Mouse (Mus musculus): Measurements from ENCODE around the gene Hoxd4.

Gene Hoxd4

DNA sequence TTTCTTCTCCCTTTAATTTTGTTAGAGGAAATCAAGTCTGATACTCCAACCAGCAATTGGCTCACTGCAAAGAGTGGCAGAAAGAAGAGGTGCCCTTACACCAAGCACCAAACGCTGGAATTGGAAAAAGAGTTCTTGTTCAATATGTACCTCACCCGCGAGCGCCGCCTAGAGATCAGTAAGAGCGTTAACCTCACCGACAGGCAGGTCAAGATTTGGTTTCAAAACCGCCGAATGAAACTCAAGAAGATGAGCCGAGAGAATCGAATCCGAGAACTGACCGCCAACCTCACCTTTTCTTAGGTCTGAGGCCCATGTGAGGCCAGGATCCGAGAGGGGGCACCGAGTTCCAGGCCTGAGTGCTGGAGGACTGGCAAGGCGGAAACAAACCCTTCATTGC is 17.7 kb upstream of the Hoxd4 start:
- DNase-seq = peak; percentile 70

DNA sequence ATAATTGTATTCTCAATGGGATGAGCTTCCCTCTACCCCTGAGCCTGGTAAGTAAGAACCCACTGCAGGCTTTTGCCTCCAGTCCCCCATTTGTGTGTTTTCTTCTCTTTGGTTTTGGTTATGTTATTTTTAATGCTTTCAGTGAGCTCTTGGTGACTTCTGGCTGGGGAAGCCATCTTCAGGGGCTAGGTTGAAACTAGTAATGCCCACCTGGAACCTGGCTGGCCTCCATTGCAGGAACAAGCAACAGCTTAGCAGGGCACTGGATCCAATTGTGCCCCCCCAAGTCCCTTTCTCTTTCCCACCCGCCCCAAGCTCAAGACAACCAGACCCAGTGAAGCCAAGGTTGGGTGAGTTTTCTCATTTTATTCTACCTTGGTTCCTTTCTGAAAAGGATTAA is 16.3 kb upstream of the Hoxd4 start:
- DNase-seq = no peak

DNA sequence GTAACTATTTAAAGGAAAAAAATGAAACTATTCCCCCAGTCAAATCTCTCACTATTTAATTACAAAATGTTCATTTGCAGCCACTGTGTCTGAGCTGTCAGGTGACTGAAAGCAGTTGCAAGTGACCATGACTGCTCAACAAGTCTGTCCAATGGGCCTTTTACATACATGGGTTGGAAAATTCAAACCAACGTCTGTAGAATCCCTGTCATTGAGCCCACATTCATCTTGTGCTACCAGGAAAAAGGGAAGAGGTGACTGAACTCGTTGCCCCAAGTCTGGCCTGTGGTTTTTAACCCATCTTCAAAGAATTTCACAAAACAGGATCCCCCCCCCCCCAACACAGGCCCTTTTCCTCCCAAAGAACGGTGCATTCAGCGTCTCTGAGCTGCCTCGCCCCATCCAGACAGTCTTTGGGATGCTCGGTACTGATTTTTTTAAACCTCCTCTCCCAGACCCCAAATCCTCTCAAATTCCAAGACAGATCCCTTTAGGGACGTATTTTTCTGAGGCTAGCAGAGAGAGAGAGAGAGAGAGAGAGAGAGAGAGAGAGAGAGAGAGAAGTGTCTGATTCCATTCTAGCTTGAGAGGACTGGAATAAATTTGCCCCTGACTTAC is 15.8 kb upstream of the Hoxd4 start:
- DNase-seq = no peak

DNA sequence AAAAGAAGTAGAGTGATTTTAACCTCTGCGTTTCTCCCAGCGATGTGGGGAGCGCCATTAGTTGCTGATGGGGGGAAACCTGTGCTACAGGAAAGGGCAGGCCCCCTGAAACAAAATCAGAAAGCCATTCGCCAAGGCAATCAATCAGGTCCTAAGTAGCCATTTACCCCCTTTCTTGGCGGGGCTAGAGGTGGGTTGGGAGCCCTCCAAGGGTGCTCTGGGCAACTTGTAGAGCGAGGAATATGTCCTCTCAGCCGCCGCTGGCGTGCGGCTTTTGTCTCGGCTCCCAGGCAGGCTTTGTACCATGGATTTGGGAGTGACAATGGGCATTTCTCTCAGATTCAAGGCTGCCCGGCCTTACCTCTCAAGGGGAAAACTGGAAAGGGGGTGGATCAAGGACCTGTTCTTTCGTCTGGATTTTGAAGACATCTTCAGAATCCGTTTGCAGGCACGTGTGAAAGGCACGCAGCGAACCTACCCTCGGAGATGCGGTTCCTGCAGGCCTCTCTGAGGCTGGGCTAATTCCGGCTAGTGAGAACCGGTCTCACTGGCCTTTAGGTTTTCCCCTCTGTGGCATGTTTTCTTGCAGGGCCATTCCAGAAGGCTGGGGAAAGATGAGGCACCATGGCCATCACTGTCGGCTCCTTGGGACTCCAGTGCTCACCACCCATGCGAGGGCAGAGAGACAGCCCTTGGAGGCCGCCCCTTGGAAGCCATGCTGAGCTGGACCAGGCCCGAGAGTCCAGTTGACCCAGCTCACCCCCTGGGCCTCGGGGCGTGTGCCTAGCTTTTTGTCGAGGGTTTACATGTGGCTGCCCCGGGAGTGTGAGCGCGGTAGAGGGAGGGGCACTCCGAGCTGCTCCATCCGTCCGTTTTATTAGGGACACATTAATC is 15.0 kb upstream of the Hoxd4 start:
- DNase-seq = peak; percentile 53

DNA sequence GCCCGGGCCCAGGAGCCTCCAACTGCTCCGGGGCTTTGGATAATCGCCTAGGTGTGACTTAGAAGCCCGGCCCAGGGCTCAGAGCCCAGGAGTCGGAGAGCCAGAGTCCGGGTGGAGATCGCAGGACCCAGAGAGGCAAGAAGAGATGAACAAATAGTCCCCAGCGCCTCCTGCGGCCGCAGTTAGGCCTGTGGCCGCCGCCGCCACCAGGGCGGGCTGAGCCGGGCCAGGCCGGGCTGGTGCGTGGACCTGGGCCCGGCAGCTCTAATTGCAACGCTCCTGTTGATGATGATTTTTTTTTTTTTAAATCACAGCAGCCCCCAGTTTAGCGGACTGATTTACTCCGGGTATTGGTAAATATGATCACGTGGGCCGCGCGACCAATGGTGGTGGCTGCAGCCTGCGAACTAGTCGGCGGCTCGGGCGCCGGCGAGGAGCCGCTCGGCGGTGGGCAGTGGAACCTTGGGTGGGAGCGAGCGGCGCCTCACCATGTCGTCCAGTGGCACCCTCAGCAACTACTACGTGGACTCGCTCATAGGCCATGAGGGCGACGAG is 14.1 kb upstream of the Hoxd4 start, which contains the start of gene Hoxd9:
Hoxd9 (plus strand) TSS at position 161 of the 555 bp plus-strand sequence.
- peak; percentile 87 for DNase-seq

DNA sequence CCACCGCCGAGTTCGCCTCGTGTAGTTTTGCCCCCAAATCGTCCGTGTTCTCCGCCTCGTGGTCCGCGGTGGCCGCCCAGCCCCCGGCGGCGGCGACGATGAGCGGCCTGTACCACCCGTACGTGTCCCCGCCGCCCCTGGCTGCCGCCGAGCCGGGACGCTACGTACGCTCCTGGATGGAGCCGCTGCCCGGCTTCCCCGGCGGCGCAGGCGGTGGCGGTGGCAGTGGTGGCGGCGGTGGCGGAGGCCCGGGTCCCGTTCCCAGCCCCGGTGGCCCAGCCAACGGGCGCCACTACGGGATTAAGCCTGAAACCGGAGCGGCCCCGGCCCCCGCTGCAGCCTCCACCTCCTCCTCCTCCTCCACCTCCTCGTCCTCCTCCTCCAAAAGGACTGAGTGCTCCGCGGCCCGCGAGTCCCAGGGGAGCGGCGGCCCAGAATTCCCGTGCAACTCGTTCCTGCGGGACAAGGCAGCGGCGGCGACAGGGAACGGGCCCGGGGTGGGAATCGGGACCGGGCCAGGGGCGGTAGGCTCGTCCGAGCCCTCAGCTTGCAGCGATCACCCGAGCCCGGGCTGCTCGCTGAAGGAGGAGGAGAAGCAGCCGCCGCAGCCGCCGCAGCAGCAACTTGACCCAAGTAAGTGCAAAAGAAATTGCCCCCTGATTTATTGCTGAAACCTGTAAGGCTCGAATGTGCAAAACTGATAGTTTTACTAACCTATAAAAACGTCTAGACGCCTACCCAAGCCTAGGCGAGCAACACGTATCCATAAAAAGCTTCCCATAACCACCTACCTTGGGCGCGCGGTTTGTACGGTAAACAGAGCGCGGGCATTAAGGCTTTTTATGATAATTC is 13.3 kb upstream of the Hoxd4 start:
- no peak for DNase-seq

DNA sequence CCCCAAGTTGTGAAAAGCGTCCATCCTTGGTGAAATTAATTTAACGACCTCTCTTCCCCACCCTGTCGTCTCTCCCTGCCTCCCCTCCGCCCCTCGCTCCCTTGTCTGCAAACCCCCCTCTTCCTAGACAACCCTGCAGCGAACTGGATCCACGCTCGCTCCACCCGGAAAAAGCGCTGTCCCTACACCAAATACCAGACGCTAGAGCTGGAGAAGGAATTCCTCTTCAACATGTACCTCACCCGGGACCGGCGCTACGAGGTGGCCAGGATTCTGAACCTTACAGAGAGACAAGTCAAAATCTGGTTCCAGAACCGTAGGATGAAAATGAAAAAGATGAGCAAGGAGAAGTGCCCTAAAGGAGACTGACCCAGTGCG is 12.7 kb upstream of the Hoxd4 start:
- DNase-seq = no peak

DNA sequence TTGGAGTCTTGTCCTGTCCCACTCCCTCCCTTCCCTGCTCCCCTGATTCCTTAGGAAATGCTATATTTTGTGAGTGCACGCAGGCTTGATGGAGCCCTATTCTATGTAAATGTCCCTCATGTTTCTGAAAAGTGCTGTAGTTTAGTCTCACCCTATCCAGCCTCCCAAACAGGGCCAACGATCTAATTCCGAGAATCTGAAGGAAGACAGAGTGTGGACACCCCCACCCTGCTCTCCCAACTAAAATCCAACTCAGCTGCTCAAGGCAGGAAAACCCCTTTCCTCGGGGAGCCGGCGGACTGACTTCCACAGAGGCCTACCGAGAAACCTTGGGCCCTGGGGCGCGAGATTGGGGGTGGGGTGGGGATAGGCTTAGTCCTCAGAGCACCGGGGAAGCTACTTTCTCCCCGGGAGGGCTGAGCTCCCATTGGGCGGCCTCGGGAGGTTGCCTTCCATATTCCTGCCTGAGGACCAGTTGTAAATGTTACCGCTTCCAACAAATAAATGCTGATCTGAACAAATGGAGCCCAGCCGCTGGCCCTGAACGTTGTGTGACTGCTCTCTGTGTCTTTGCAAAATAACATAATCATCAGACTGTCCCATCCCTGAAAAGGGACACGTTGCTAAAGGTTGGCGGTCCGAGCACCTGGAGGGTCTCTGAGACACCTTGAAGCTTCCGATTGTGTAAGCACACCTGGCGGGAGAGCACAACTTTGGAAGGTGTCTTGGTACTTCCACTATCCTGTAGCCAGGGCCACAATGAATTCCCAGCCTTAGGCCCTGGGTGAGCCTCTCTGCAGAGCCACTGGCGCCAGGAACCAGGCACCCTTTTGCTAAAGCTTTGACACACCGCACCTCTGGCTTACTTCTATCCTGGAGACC is 11.8 kb upstream of the Hoxd4 start:
- no peak for DNase-seq

DNA sequence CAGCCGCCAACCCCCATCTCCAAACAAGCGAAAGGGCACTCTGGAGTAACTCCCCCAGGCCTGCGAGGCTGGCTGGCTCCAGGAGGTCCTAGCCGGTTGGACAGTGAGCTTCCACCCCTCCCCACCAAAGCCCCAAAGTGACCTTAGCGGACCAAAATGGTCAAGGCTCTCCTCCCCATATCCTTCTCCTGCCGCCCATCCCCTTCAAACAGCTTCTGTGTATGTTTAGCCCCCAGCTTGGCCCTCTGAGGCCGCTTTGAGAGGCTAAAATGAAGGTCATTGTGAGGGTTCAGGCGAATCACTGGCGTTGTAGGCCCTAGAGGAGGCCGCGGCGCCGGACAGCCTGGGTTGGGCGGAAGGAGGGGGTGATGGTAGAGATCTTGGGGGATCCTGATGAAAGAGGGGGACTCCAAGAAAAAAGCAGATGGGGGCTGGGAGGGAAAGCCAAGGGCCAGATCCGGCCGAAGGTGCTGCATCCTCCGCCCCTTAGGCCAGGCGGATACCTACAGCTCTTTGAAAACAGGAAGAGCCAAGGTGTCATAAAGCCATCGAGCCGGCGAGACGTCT is 11.1 kb upstream of the Hoxd4 start:
- DNase-seq = peak; percentile 79

DNA sequence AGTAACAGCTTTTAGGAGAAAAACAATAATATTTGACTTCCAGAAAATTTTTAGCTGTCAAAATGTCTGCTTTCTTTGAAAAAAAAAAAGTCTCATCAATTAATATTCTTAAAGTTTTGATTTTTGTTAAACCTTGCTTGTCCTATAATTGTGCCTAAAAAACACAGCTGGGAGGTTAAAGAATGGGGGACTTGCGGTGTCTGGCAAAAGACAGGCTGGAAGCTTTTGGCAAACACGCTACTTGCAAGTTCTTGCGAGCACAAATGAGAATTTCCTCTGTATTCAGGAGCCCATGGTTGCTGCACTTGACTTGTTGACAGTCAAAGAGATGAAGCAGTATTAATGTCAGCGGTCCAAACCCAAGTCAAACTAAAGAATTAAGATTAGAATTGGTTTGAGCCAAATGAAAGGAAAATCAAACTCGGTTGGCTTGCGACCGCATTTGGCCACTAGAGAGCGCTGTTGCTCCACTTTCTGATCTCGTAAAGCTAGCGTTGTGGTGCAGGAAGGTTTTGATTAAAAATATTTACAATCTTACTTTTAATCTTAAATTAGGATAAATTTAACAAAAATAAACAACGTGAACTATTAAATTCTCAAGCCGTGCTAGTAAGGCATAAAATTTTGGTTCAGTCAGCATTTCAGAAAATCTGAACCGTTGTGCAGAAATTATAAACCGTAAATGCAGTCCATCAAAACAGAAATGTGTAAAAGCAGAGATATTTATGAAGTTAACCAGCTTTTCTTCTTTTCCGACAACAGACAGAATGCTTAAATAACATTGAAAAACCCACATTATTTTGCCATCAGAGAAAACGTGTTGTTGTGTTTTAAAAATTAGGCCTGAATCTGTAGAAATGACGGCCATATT is 9.5 kb upstream of the Hoxd4 start:
- DNase-seq = peak; percentile 73

DNA sequence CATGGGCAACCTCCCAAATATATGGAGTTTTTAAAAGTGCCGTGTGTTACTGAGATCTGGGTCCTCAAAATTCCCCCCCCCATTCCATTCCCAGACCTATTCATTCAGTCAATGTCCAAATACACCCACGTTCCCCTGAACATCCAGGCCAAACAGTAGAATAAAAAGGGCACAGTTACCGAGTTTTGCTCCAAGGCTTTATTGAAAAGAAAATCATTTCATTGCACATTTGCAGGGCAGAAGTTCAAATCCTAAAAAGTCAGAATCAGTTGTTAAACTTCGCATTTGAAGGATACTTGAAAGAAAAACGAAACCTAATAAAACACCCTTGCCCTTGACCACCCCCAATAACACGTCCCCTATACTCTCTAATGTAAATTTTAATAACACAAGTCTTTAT is 8.9 kb upstream of the Hoxd4 start:
- DNase-seq = no peak

DNA sequence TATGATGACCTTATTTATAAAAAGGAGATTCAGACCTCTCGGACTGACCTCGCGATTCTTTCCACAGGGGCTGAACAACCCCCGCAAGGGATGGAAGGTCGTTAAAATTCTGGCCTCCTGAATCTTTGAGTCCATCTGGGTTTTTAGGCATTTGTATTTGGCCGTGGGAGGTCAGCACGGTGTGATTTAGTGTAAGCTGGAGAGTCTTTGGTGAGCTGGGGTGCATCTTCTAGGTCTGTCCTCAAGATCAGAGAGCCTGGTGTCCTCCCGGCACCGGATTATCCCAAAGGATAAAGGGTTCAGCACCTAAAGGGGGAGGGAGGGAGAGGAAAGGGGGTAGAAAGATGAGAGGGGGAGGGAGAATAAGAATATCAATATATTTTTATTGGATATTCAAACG is 8.4 kb upstream of the Hoxd4 start:
- DNase-seq = peak; percentile 12

DNA sequence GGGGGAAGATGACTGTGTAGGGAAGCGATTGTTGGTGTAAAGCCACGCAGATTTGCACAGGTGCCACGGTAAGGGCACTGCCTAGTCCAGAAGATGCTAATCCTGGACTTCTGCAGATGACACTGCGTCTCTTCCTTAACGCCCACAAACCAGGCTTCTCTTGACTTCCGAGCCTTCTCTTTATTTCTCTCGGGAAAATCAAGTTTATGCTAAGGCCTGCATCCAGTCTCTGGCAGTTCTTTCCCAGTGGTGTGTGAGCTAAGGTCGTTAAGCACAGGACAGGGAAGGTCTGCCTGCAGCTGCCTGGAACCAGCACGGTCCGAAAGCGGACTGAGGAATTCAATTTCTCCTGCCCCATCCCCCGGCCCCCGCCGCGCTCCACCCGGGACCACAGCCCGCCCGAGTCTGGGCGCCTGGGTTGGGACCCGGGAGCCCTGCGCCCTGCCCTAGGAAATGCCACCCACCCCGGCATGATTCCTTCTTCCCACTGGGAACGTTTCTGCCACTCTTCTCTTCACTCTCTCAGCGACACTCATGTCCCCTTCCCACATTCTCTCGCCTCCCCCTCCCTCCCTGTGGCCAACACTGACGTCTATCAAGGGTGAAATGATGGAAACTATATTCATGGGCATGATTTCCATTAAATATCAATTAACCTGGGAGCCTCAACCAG is 7.9 kb upstream of the Hoxd4 start:
- peak; percentile 88 for DNase-seq

DNA sequence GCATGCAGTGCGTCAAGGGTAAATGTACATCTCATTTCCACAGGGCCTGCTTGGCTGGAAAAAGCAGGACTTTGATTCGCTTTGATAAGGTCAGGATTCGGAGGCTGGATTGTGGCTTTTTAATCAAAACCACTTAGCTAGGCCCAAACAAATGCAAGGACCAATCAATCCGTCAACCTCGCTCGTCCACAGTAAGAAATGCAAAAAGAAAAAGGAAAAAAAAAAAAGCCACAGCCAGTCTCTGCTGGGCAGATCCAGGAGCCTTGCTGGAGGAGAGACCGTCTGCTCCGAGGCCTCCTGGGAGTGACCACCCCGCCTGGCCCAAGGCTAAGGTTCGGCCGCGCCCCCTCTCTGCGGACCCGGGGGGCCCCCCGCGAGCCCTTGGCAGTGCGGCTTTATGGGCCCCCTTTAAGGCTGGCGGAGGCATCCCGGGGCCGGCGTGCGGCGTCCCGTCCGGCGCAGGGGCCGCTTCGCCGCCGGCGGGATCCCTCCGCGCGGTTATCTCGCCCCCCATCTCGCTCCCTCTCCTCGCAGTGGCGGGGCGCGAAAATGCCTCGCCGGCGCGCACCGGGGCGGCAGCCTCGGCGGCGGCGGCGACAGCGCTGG is 7.2 kb upstream of the Hoxd4 start, which contains the start of gene Hoxd8:
Hoxd8 (plus strand) TSS at position 223 of the 606 bp plus-strand sequence.
- peak; percentile 84 for DNase-seq

DNA sequence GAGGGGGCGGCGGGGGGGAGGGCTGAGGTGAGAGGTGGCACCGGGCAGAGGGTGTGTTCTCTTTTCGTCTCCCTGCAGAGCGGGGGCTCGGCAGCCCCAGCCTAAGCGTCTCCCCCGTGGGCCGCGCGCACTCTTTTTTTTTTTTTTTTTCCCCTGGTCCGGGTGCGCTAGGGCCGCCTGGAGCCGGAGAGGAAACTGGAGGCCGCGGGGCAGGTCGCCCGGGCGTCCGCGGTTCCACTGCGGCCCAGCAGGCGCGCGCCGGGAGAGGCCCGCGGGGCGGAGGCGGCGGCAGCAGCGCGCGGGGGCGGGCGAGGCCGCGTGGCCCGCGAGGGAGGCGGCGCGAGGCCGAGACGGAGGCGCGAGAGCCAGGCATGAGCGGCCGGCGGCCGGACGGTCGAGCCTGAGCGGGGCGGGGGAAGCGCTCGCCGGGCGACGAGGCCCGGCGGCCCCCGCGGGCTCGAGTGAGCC is 6.7 kb upstream of the Hoxd4 start:
- no peak for DNase-seq

DNA sequence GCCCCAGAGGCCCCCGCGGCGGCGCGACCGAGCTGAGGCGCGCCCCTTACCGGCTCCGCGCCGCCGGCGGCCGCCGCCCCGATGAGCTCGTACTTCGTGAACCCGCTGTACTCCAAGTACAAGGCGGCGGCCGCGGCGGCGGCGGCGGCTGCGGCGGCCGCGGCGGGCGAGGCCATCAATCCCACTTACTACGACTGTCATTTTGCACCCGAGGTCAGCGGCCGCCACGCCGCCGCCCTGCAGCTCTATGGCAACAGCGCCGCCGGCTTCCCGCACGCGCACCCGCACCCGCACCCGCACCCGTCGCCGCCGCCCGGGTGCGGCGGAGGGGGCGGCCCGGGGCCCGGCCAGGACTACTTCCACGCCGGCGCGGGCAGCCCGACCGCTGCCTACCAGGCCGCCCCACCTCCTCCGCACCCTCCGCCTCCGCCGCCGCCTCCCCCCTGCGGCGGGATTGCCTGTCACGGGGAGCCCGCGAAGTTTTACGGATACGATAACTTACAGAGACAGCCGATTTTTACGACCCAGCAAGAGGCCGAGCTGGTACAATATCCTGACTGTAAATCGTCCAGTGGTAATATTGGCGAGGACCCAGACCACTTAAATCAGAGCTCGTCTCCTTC is 6.2 kb upstream of the Hoxd4 start:
- DNase-seq = peak; percentile 62

DNA sequence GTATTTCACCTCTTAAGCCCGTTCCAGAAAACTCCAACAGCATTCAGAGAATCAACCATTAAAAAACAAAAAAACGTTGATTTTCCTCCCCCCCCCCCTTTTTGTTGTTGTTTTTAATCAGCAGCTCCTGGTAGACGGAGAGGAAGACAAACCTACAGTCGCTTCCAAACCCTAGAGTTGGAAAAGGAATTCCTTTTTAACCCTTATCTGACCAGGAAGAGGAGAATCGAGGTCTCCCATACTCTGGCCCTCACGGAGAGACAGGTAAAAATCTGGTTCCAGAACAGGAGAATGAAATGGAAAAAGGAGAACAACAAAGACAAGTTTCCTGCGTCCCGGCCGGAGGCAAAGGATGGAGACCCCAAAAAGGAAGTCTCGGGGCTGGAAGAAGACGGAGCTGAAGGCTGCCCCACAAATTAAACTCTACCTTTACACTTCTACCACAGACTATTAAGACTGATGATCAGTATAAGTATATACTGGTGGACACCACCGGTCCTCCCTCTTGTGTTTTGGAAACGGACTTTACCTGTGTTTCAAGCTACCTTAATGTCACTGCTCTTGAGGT is 5.3 kb upstream of the Hoxd4 start:
- DNase-seq = no peak

DNA sequence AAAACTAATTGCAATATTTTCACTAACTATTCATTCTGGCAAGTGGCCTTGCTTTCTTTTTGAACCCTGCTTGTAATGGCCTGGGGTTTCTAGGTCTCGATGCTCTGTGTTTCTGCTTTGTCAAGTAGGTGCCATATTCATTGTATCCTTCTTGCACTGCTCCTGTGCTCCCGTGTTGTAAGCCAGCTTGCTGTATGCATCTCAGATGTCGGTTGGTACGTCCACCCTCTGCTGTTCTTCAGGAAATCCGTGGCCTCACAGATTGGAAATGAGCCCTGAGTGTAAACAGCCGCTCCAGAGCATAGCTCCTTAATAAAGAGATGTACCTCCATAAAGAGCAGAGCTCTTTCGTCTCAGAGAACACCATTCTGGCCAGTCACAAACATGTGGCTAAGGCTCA is 4.1 kb upstream of the Hoxd4 start:
- DNase-seq = no peak

DNA sequence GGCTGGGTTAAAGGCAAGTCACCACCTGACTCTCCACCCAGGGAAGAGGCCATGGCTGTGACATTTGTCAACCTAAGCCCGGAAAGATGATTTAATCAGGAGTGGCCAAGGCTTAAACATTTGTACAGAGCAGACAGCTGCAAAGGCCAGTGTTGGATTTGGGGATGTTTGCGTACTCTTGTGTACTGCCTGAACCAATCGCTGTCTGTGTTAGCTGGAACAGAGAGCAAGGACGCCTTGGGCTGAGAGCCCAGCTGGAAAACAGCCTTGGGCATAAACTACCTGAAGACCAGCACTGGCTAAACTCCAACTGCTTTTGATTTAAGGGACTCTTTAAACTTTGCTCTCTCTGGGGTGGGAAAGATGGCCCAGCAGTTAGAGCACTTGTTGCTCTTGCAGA is 3.1 kb upstream of the Hoxd4 start:
- DNase-seq = peak; percentile 68
